Mouse (Mus musculus): ENCODE measurements around the gene Igf2bp3. TPM values are rescaled to one million over a fixed set of nuclear protein-coding genes. Genes with fewer than 3 reads are reported as not detected.

The Igf2bp3 gene
- polyA plus RNA-seq, 1 experiment from 2014 or later, result 114 TPM

- Histone ChIP-seq H3K4me3 (no peak overlapping the region), H3K4me2 (replicated peaks) (no peak overlapping the region), H3K4me1 (peaks cover 26% of the 10 kb centered on the region), H3K27ac (replicated peaks) (no peak overlapping the region), H3K9ac (replicated peaks) (no peak overlapping the region), H3K27me3 (no peaks in the 10 kb centered on the region), H3K9me3 (no peaks in the 10 kb centered on the region), H3K36me3 (peaks cover 45% of the 10 kb centered on the region)
- 93% methylated on average over 1 of the region's 1 CpGs for WGBS
- no peak for ATAC-seq (ENCODE audit: low FRiP score, low read depth)
Observed at GRCm38 (mm10) chr6:49206416-49206815, 8.3 kb downstream of the Igf2bp3 start.

DNA sequence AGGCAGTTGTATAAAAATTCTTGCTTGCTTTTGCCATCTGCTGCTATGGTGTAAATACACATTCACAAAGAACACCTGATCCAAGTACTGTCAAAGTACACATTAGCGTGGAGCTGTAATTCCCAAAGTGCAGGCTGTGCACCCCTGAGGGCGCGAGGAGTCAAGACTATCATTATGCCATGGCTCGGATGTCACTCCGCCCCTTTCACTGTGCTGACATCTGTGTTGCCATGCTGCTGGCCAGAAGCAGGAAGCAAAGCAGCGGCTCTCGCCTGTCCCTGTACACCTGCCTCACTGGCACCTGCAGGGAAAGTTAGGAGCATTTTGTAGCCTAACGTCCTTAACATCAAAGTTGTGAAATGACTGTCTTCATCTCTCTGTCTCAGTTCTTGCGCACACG, 19.6 kb downstream of the Igf2bp3 start:
- no peak overlapping the region for H3K9ac ChIP-seq (replicated peaks)
- no peaks in the 10 kb centered on the region for H3K27me3 ChIP-seq
- no peak overlapping the region for H3K4me2 ChIP-seq (replicated peaks)
- H3K36me3 ChIP-seq, result peaks cover 32% of the 10 kb centered on the region
- no peak for ATAC-seq (ENCODE audit: low FRiP score, low read depth)
- H3K27ac ChIP-seq (replicated peaks), result no peak overlapping the region
- no peak overlapping the region for H3K4me3 ChIP-seq
- peaks cover 4% of the 10 kb centered on the region; the same call in 1 of the 2 replicates for H3K9me3 ChIP-seq
- WGBS, result 87% methylated on average over 10 of the region's 10 CpGs
- H3K4me1 ChIP-seq, result no peaks in the 10 kb centered on the region

GRCm38 (mm10) chr6:49194536-49194935, 20.2 kb downstream of the Igf2bp3 start:
- ATAC-seq (ENCODE audit: low FRiP score, low read depth), result no peak
- WGBS, result 96% methylated on average over 4 of the region's 4 CpGs
- H3K9me3 ChIP-seq, result peaks cover 4% of the 10 kb centered on the region; the same call in 1 of the 2 replicates
- peaks cover 33% of the 10 kb centered on the region for H3K36me3 ChIP-seq
- no peak overlapping the region for H3K4me3 ChIP-seq
- no peak overlapping the region for H3K9ac ChIP-seq (replicated peaks)
- H3K27ac ChIP-seq (replicated peaks), result no peak overlapping the region
- no peak overlapping the region for H3K4me2 ChIP-seq (replicated peaks)
- H3K4me1 ChIP-seq, result no peaks in the 10 kb centered on the region
- H3K27me3 ChIP-seq, result no peaks in the 10 kb centered on the region

GRCm38 (mm10) chr6:49189363-49189762, 25.4 kb downstream of the Igf2bp3 start:
- no peak overlapping the region for H3K4me3 ChIP-seq
- no peak overlapping the region for H3K4me2 ChIP-seq (replicated peaks)
- H3K9me3 ChIP-seq, result no peaks in the 10 kb centered on the region
- no peaks in the 10 kb centered on the region for H3K4me1 ChIP-seq
- H3K27me3 ChIP-seq, result no peaks in the 10 kb centered on the region
- H3K27ac ChIP-seq (replicated peaks), result no peak overlapping the region
- H3K9ac ChIP-seq (replicated peaks), result no peak overlapping the region
- peaks cover 21% of the 10 kb centered on the region for H3K36me3 ChIP-seq
- no peak for ATAC-seq (ENCODE audit: low FRiP score, low read depth)

DNA sequence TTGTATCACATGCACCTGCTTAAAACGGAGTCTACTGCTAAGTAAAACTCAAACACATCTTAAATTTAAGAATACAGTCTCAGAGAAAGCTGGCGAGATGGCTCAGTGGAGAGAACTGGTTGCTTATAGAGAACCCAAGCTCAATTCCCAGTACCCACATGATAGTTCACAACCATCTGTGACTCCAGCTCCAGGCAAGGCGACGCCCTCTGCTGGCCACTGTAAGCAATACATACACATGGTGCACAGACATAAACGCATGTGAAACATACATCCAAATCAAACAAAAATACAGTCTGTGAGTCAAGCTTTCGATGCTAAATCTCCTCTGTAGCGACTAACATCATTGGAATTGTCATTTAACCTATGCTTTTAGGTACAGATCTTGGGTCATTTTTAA, 27.5 kb downstream of the Igf2bp3 start:
- Histone ChIP-seq H3K9ac (replicated peaks) (no peak overlapping the region), H3K4me1 (no peaks in the 10 kb centered on the region), H3K9me3 (no peaks in the 10 kb centered on the region), H3K27ac (replicated peaks) (no peak overlapping the region), H3K4me3 (no peak overlapping the region), H3K27me3 (no peaks in the 10 kb centered on the region), H3K36me3 (peaks cover 15% of the 10 kb centered on the region), H3K4me2 (replicated peaks) (no peak overlapping the region)
- 88% methylated on average over 7 of the region's 7 CpGs for WGBS
- ATAC-seq (ENCODE audit: low FRiP score, low read depth), result no peak

- H3K27ac ChIP-seq (replicated peaks), result no peak overlapping the region
- no peak for ATAC-seq (ENCODE audit: low FRiP score, low read depth)
- H3K4me3 ChIP-seq, result no peak overlapping the region
- no peak overlapping the region for H3K4me2 ChIP-seq (replicated peaks)
- no peak overlapping the region for H3K9ac ChIP-seq (replicated peaks)
- H3K27me3 ChIP-seq, result no peaks in the 10 kb centered on the region
- H3K9me3 ChIP-seq, result no peaks in the 10 kb centered on the region
- H3K4me1 ChIP-seq, result peaks cover 8% of the 10 kb centered on the region; the same call in 1 of the 2 replicates
- H3K36me3 ChIP-seq, result no peaks in the 10 kb centered on the region
- 86% methylated on average over 5 of the region's 5 CpGs for WGBS
Observed at GRCm38 (mm10) chr6:49176018-49176417, 38.7 kb downstream of the Igf2bp3 start.

DNA sequence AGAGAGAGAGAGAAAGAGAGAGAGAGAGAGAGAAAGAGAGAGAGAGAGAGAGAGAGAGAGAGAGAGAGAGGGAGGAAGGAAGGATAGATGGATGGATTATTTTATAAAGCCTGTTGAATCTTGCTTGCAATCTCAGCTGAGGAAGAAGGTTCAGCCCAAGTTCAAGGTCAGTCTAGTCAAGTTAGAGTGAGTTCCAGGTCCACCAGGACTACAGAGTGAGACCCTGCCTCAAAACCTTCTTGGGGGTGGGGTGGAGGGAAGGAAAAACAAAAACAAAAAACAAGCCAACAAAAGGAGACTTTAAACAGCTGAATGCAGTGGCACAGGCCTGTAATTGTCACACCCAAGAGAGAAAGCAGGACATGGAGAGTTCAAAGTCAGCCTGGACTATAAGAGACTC, 40.1 kb downstream of the Igf2bp3 start:
- Histone ChIP-seq H3K9ac (replicated peaks) (no peak overlapping the region), H3K27ac (replicated peaks) (no peak overlapping the region), H3K4me2 (replicated peaks) (no peak overlapping the region), H3K4me1 (peaks cover 8% of the 10 kb centered on the region; the same call in 1 of the 2 replicates), H3K9me3 (no peaks in the 10 kb centered on the region), H3K36me3 (no peaks in the 10 kb centered on the region), H3K4me3 (no peak overlapping the region), H3K27me3 (no peaks in the 10 kb centered on the region)
- ATAC-seq (ENCODE audit: low FRiP score, low read depth), result no peak

GRCm38 (mm10) chr6:49173674-49174073, 41.1 kb downstream of the Igf2bp3 start:
- no peaks in the 10 kb centered on the region for H3K36me3 ChIP-seq
- no peak overlapping the region for H3K4me3 ChIP-seq
- no peaks in the 10 kb centered on the region for H3K27me3 ChIP-seq
- no peak overlapping the region for H3K4me2 ChIP-seq (replicated peaks)
- no peak overlapping the region for H3K9ac ChIP-seq (replicated peaks)
- no peak for ATAC-seq (ENCODE audit: low FRiP score, low read depth)
- H3K27ac ChIP-seq (replicated peaks), result no peak overlapping the region
- 83% methylated on average over 4 of the region's 4 CpGs for WGBS
- H3K9me3 ChIP-seq, result no peaks in the 10 kb centered on the region
- H3K4me1 ChIP-seq, result peaks cover 12% of the 10 kb centered on the region; the same call in 1 of the 2 replicates

- no peak overlapping the region for H3K9ac ChIP-seq (replicated peaks)
- no peak overlapping the region for H3K4me2 ChIP-seq (replicated peaks)
- peaks cover 14% of the 10 kb centered on the region; the same call in 1 of the 2 replicates for H3K4me1 ChIP-seq
- no peaks in the 10 kb centered on the region for H3K36me3 ChIP-seq
- 78% methylated on average over 5 of the region's 7 CpGs for WGBS
- no peak for ATAC-seq (ENCODE audit: low FRiP score, low read depth)
- no peak overlapping the region for H3K4me3 ChIP-seq
- no peaks in the 10 kb centered on the region for H3K9me3 ChIP-seq
- H3K27ac ChIP-seq (replicated peaks), result no peak overlapping the region
- H3K27me3 ChIP-seq, result no peaks in the 10 kb centered on the region
Observed at GRCm38 (mm10) chr6:49173265-49173664, 41.5 kb downstream of the Igf2bp3 start.

DNA sequence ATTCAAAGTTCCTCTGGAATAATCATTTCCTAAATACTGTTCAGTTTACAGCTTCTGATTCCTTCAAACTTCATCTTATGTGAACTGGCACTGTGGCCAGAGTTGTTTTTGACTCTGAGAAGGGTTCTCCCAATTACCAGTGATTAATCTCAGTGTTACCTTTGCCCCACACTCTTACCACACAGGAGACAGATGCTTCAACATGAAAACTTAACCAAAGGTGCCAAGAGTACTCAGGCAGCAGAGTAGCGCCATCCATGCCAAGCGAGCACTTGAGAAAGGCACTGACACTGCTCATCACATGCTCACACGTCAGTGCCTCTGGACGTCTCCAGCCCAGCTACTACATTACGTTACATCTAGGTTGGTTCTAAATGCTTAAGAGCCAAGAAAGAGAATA, 43.5 kb downstream of the Igf2bp3 start:
- H3K4me3 ChIP-seq, result no peak overlapping the region
- no peak for ATAC-seq (ENCODE audit: low FRiP score, low read depth)
- WGBS, result 94% methylated on average over 5 of the region's 5 CpGs
- H3K9me3 ChIP-seq, result no peaks in the 10 kb centered on the region
- no peak overlapping the region for H3K9ac ChIP-seq (replicated peaks)
- H3K4me2 ChIP-seq (replicated peaks), result no peak overlapping the region
- H3K36me3 ChIP-seq, result no peaks in the 10 kb centered on the region
- peaks cover 18% of the 10 kb centered on the region; the same call in 1 of the 2 replicates for H3K4me1 ChIP-seq
- H3K27me3 ChIP-seq, result no peaks in the 10 kb centered on the region
- no peak overlapping the region for H3K27ac ChIP-seq (replicated peaks)

DNA sequence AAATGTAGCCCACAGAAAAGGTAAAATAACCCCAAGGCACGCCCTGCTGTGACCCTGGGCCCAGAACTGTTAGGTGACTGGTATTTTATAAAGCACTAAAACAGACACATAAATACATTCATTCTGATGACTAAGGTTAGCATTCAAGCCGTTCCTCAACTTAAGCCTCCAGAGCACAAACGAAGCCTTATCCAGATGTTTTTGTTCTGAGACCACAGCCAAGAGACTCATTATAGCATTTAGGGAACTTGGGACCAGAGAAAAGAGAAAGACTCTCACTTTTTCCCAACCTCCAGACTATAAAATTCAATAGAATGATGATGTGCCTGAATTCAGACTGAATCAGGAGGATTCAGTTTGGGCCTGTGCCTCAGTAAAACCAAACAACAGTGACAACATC, 46.1 kb downstream of the Igf2bp3 start:
- no peak overlapping the region for H3K27ac ChIP-seq (replicated peaks)
- no peak overlapping the region for H3K4me2 ChIP-seq (replicated peaks)
- H3K27me3 ChIP-seq, result no peaks in the 10 kb centered on the region
- H3K9me3 ChIP-seq, result no peaks in the 10 kb centered on the region
- no peak overlapping the region for H3K9ac ChIP-seq (replicated peaks)
- H3K4me3 ChIP-seq, result no peak overlapping the region
- peaks cover 23% of the 10 kb centered on the region; the same call in 1 of the 2 replicates for H3K4me1 ChIP-seq
- no peak for ATAC-seq (ENCODE audit: low FRiP score, low read depth)
- WGBS, result 73% methylated on average over 3 of the region's 3 CpGs
- H3K36me3 ChIP-seq, result peaks cover 3% of the 10 kb centered on the region; the same call in 1 of the 2 replicates

DNA sequence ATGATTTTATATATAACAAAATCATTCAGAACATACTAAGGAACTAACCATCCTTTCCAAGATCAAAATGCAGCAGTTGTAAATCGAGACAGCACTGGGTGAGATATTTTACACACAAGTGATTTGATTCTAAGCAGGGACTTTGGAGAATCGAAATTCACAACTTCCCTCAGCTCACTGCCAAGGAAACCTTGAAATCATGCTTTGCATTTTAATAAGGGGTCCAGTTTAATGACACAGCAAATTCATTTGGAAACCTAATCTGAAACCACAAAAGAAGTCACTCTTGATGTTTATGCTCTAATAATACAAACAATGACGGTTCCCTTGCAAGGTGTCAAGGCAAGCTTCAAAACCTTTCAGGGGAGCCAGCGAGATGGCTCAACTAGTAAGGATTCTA, 47.4 kb downstream of the Igf2bp3 start:
- Histone ChIP-seq H3K4me1 (peaks cover 17% of the 10 kb centered on the region; the same call in 1 of the 2 replicates), H3K4me2 (replicated peaks) (no peak overlapping the region), H3K9ac (replicated peaks) (no peak overlapping the region), H3K27ac (replicated peaks) (no peak overlapping the region), H3K27me3 (no peaks in the 10 kb centered on the region), H3K9me3 (no peaks in the 10 kb centered on the region), H3K4me3 (no peak overlapping the region), H3K36me3 (peaks cover 3% of the 10 kb centered on the region; the same call in 1 of the 2 replicates)
- WGBS, result 43% methylated on average over 4 of the region's 4 CpGs
- no peak for ATAC-seq (ENCODE audit: low FRiP score, low read depth)

GRCm38 (mm10) chr6:49166318-49166717, 48.4 kb downstream of the Igf2bp3 start:
- ATAC-seq (ENCODE audit: low FRiP score, low read depth), result no peak
- Histone ChIP-seq H3K27me3 (no peaks in the 10 kb centered on the region), H3K27ac (replicated peaks) (no peak overlapping the region), H3K4me3 (no peak overlapping the region), H3K9ac (replicated peaks) (no peak overlapping the region), H3K36me3 (peaks cover 3% of the 10 kb centered on the region; the same call in 1 of the 2 replicates), H3K4me1 (peaks cover 17% of the 10 kb centered on the region; the same call in 1 of the 2 replicates), H3K9me3 (no peaks in the 10 kb centered on the region), H3K4me2 (replicated peaks) (no peak overlapping the region)
- WGBS, result 82% methylated on average over 8 of the region's 8 CpGs

All from midbrain, embryonic 12.5 days (tissue).